In the genomic region with DNA sequence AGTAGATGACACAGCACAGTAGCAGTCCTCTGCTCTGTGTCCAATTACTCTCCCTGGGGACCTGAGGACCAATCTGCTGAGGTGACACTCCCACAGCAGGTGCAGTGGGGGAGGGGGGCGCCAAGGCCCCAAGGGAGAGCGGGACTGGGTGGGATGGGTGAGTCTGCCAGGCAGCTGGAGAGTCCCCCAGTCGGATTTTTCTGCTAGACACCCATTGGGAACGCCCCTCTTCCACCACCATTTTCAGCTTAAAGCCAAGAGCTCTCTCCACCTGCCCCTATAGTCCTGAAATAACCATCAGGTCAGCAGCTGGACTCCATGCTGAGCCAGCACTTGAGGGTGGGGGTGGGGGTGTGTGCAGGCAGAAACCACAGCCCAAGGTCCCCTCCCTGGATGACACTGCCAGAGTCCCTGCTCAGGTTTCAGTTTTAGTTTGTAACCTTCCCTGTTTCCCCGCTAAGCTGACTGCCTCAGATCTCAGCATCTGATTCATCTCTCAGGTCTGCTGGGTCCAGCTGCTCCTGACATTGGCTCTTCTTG, we compare ENCODE assay signal across 12 mouse cellular contexts.
DNase-seq lines count a peak whose midpoint lies in the region; ATAC-seq and TF ChIP-seq lines count a peak whose summit lies in the region.
"Had no signal": no experiment of that assay in that cellular context is flagged by ENCODE, and none has a peak within 500 bp of the region (broad histone marks: within the 10 kb centered on the region; RNA-seq: fewer than 3 reads in every experiment).

No protein-coding gene starts in this region.

- no peak for TF ChIP-seq CTCF in small intestine, adult 2 months (IDR thresholded peaks at IDR 0.05; ENCODE audit: extremely low read depth, insufficient read length, insufficient replicate concordance, low read depth, low read length)

- H3K27ac ChIP-seq in heart, embryonic 12.5 days (ENCODE audit: poor library complexity, severe bottlenecking) = no peak overlapping the region
- no peak overlapping the region for H3K27ac ChIP-seq in heart, embryonic 11.5 days (ENCODE audit: low read depth, low read length)
- 0 out of 2 replicates have a peak overlapping the region, but pooled peaks have one; percentile 38 for H3K27ac ChIP-seq in neural tube, embryonic 13.5 days (replicated peaks)
- peak overlapping the region; percentile 76 for H3K27ac ChIP-seq in embryonic facial prominence, embryonic 15.5 days (replicated peaks)
- peak overlapping the region; percentile 58 for H3K27ac ChIP-seq in small intestine, adult 2 months (ENCODE audit: insufficient read depth, low read depth, low read length)

- H3K9ac ChIP-seq in heart, embryonic 12.5 days = 0 out of 2 replicates have a peak overlapping the region, but pooled peaks have one; percentile 13
- H3K9ac ChIP-seq in heart, embryonic 11.5 days (ENCODE audit: low read depth, low read length) = no peak overlapping the region
- H3K9ac ChIP-seq in neural tube, embryonic 13.5 days = no peak overlapping the region
- no peak overlapping the region for H3K9ac ChIP-seq in embryonic facial prominence, embryonic 15.5 days

- ATAC-seq in heart, embryonic 12.5 days (ENCODE audit: insufficient number of reproducible peaks, low FRiP score) = no peak
- ATAC-seq in heart, embryonic 11.5 days (replicated peaks; ENCODE audit: insufficient number of reproducible peaks, low FRiP score, low TSS enrichment) = no peak
- ATAC-seq in neural tube, embryonic 13.5 days (ENCODE audit: low read depth) = no peak
- ATAC-seq in embryonic facial prominence, embryonic 15.5 days (ENCODE audit: insufficient number of reproducible peaks, low FRiP score, low TSS enrichment, low read depth) = no peak
- ATAC-seq: inflammation-experienced regulatory T-cells, adult 6 months had no signal

- H3K4me3 ChIP-seq in heart, embryonic 12.5 days = no peak overlapping the region
- no peak overlapping the region for H3K4me3 ChIP-seq in heart, embryonic 11.5 days (ENCODE audit: low read depth, low read length)
- H3K4me3 ChIP-seq in neural tube, embryonic 13.5 days = no peak overlapping the region
- no peak overlapping the region for H3K4me3 ChIP-seq in embryonic facial prominence, embryonic 15.5 days (replicated peaks)
- peak overlapping the region; percentile 2; the same call in 1 of the 2 replicates for H3K4me3 ChIP-seq in small intestine, adult 2 months (ENCODE audit: low read depth, low read length)

- WGBS in heart, embryonic 12.5 days = 59% methylated on average over 5 of the region's 5 CpGs
- 51% methylated on average over 5 of the region's 5 CpGs for WGBS in heart, embryonic 11.5 days (ENCODE audit: insufficient replicate concordance)
- 43% methylated on average over 5 of the region's 5 CpGs for WGBS in neural tube, embryonic 13.5 days
- WGBS in embryonic facial prominence, embryonic 15.5 days = 38% methylated on average over 5 of the region's 5 CpGs
- 37% methylated on average over 5 of the region's 5 CpGs for WGBS in small intestine, adult 2 months

- no peak for DNase-seq in neural tube, embryonic 10.5 days (ENCODE audit: extremely low spot score, low spot score)
- no peak for DNase-seq in adrenal gland, postnatal 25 days
- no peak for DNase-seq in urinary bladder, postnatal 10 days (ENCODE audit: low spot score)
- DNase-seq: heart, adult 18-20 months; lung, adult 2 months; thymus, postnatal 14 days had no signal

- peaks cover 6% of the 10 kb centered on the region for H3K9me3 ChIP-seq in heart, embryonic 12.5 days (replicated peaks)
- no peaks in the 10 kb centered on the region; the same call in 1 of the 2 replicates for H3K9me3 ChIP-seq in heart, embryonic 11.5 days (replicated peaks; ENCODE audit: control insufficient read depth, low read length)
- no peaks in the 10 kb centered on the region for H3K9me3 ChIP-seq in neural tube, embryonic 13.5 days
- no peaks in the 10 kb centered on the region for H3K9me3 ChIP-seq in embryonic facial prominence, embryonic 15.5 days (replicated peaks)

- H3K36me3 ChIP-seq in heart, embryonic 12.5 days = no peaks in the 10 kb centered on the region
- no peaks in the 10 kb centered on the region for H3K36me3 ChIP-seq in heart, embryonic 11.5 days (ENCODE audit: control insufficient read depth, insufficient read depth, low read length)
- no peaks in the 10 kb centered on the region for H3K36me3 ChIP-seq in neural tube, embryonic 13.5 days
- H3K36me3 ChIP-seq in embryonic facial prominence, embryonic 15.5 days = no peaks in the 10 kb centered on the region
- H3K36me3 ChIP-seq in small intestine, adult 2 months (ENCODE audit: control insufficient read depth, insufficient read depth, low read length) = no peaks in the 10 kb centered on the region

- no peak for TF ChIP-seq POLR2A in small intestine, adult 2 months (IDR thresholded peaks at IDR 0.05; ENCODE audit: low read depth, low read length)

- H3K4me1 ChIP-seq in heart, embryonic 12.5 days (replicated peaks) = peaks cover 28% of the 10 kb centered on the region
- H3K4me1 ChIP-seq in heart, embryonic 11.5 days (ENCODE audit: control insufficient read depth, insufficient read depth, low read length) = peaks cover 12% of the 10 kb centered on the region
- H3K4me1 ChIP-seq in neural tube, embryonic 13.5 days (replicated peaks) = peaks cover 71% of the 10 kb centered on the region
- H3K4me1 ChIP-seq in embryonic facial prominence, embryonic 15.5 days = peaks cover 71% of the 10 kb centered on the region
- peaks cover 35% of the 10 kb centered on the region for H3K4me1 ChIP-seq in small intestine, adult 2 months (ENCODE audit: control insufficient read depth, insufficient read depth, insufficient read length, low read length)

- H3K4me2 ChIP-seq in heart, embryonic 12.5 days = no peak overlapping the region
- no peak overlapping the region for H3K4me2 ChIP-seq in heart, embryonic 11.5 days
- H3K4me2 ChIP-seq in neural tube, embryonic 13.5 days = no peak overlapping the region
- H3K4me2 ChIP-seq in embryonic facial prominence, embryonic 15.5 days (replicated peaks) = no peak overlapping the region

- H3K27me3 ChIP-seq in heart, embryonic 12.5 days (replicated peaks) = peaks cover 31% of the 10 kb centered on the region
- H3K27me3 ChIP-seq in heart, embryonic 11.5 days (ENCODE audit: control insufficient read depth, insufficient read depth, low read length) = peaks cover 13% of the 10 kb centered on the region
- no peaks in the 10 kb centered on the region for H3K27me3 ChIP-seq in neural tube, embryonic 13.5 days
- no peaks in the 10 kb centered on the region for H3K27me3 ChIP-seq in embryonic facial prominence, embryonic 15.5 days
- H3K27me3 ChIP-seq in small intestine, adult 2 months (ENCODE audit: control insufficient read depth, insufficient read depth, low read length) = no peaks in the 10 kb centered on the region

Comparison
In these comparisons a context has a peak if more than half of its experiments do, and no peak if none do; other contexts are left out.
1. H3K27ac ChIP-seq: peak in neural tube, embryonic 13.5 days (single experiment), embryonic facial prominence, embryonic 15.5 days (single experiment) and small intestine, adult 2 months (single experiment); none in heart, embryonic 12.5 days (single experiment) and heart, embryonic 11.5 days (single experiment).